In genomic region chr1:186575074-186575473, GRCm38 (mm10) we compare ENCODE assay signal across 18 mouse cellular contexts.
"Had no signal": no experiment of that assay in that cellular context is flagged by ENCODE, and none has a peak within 500 bp of the region (broad histone marks: within the 10 kb centered on the region; RNA-seq: fewer than 3 reads in every experiment).

No protein-coding gene starts in this region.

- ATAC-seq: liver, embryonic 12.5 days; midbrain, embryonic 16.5 days had no signal

- H3K27ac ChIP-seq: liver, embryonic 12.5 days; liver, embryonic 14.5 days; midbrain, embryonic 10.5 days; midbrain, embryonic 12.5 days; neural tube, embryonic 13.5 days; neural tube, embryonic 15.5 days had no signal

- H3K4me1 ChIP-seq: liver, embryonic 12.5 days; midbrain, embryonic 10.5 days; midbrain, embryonic 12.5 days; neural tube, embryonic 13.5 days; neural tube, embryonic 15.5 days had no signal

- H3K4me3 ChIP-seq: liver, embryonic 12.5 days; midbrain, embryonic 10.5 days; midbrain, embryonic 12.5 days; myocyte; neural tube, embryonic 13.5 days; neural tube, embryonic 15.5 days had no signal

- H3K27me3 ChIP-seq: midbrain, embryonic 12.5 days; neural tube, embryonic 13.5 days; neural tube, embryonic 15.5 days had no signal

- H3K9ac ChIP-seq: liver, embryonic 12.5 days; liver, embryonic 14.5 days; midbrain, embryonic 12.5 days; neural tube, embryonic 13.5 days; neural tube, embryonic 15.5 days had no signal

- H3K4me2 ChIP-seq: liver, embryonic 12.5 days; midbrain, embryonic 12.5 days; neural tube, embryonic 13.5 days; neural tube, embryonic 15.5 days had no signal

- H3K9me3 ChIP-seq: liver, embryonic 12.5 days; midbrain, embryonic 10.5 days; midbrain, embryonic 12.5 days; neural tube, embryonic 13.5 days; neural tube, embryonic 15.5 days had no signal

- H3K36me3 ChIP-seq: liver, embryonic 12.5 days; midbrain, embryonic 10.5 days; midbrain, embryonic 12.5 days; neural tube, embryonic 13.5 days; neural tube, embryonic 15.5 days had no signal

- DNase-seq: lung, postnatal 4 days; midbrain, embryonic 14.5 days; retina, postnatal 1 day; right cerebral cortex, adult 18-20 months; right cerebral cortex, postnatal 25 days; right cerebral cortex, postnatal 4 days; spleen, adult 18-20 months; thymus, adult 18-20 months; thymus, postnatal 14 days; thymus, postnatal 36 days had no signal
